Mouse (Mus musculus): Measurements from ENCODE around the gene Slc35a2. TPM values are rescaled to one million over a fixed set of nuclear protein-coding genes. Genes with fewer than 3 reads are reported as not detected.

The Slc35a2 gene
- total and polyA plus RNA-seq, 3 experiments = 66.7 to 96.0 TPM; not detected in 1

- H3K27ac ChIP-seq (ENCODE audit: control insufficient read depth, low read depth, low read length) = no peak within 1 kb of the TSS
- TF ChIP-seq POLR2AphosphoS2 (IDR thresholded peaks at IDR 0.05; ENCODE audit: low read length) = no peak
- no peak for TF ChIP-seq MAX (IDR thresholded peaks at IDR 0.05; ENCODE audit: low read length)
- no peak for TF ChIP-seq EP300 (IDR thresholded peaks at IDR 0.05; ENCODE audit: low read depth in 1 of 2, low read length in 2 of 2)
- no peaks in the 10 kb centered on the region for H3K36me3 ChIP-seq (ENCODE audit: control insufficient read depth in 1 of 2, insufficient read depth in 2 of 2, low read length in 2 of 2)
- no peaks in the 10 kb centered on the region for H3K79me2 ChIP-seq (ENCODE audit: control insufficient read depth, insufficient read depth, low read length, poor library complexity)
- no peaks in the 10 kb centered on the region for H3K4me1 ChIP-seq (ENCODE audit: control insufficient read depth in 1 of 2, insufficient read depth in 2 of 2, low read length in 2 of 2)
- H3K27me3 ChIP-seq (ENCODE audit: control insufficient read depth in 1 of 2, insufficient read depth in 2 of 2, low read length in 2 of 2) = peaks cover 0 to 2% of the 10 kb centered on the region in 2 experiments; a peak in 3 of 4 replicates
- H3K4me3 ChIP-seq (ENCODE audit: control insufficient read depth in 1 of 2, insufficient read depth in 1 of 2, low read depth in 2 of 2, low read length in 2 of 2) = no peak within 1 kb of the TSS
- no peak within 1 kb of the TSS for H3K9ac ChIP-seq (ENCODE audit: control insufficient read depth, low read depth, low read length, poor library complexity, severe bottlenecking)
- H3K9me3 ChIP-seq (replicated peaks; ENCODE audit: insufficient read depth, low read length) = no peaks in the 10 kb centered on the region
- no peak for DNase-seq (ENCODE audit: low read depth, low spot score)
These were observed 44.5 kb downstream of the Slc35a2 start, which contains the start of gene Eras for GRCm38 (mm10) chrX:7928270-7928790. Eras (minus strand) TSS chrX:7928607.

DNA sequence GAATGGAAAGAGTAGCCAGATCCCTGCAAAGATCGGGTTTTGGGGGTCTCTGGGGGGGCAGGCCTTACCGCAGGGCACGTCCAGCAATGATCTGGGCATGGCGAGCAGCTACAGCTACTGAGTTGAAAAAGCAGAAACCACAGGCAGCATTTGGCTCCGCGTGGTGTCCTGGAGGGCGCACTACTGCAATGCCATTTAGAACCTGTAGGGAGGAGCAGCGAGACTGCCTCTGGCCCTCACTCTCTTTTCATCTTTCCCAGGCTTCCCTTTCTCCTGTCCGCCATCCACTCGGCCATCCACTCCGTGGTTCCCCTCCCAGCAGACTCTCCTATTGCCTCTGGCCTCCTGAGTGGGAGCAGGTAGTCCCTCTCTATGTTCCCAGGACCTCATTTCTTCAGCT lies 53.0 kb downstream of the Slc35a2 start:
- Histone ChIP-seq H3K4me3 (ENCODE audit: control insufficient read depth in 1 of 2, insufficient read depth in 1 of 2, low read depth in 2 of 2, low read length in 2 of 2) (no peak overlapping the region), H3K79me2 (ENCODE audit: control insufficient read depth, insufficient read depth, low read length, poor library complexity) (no peaks in the 10 kb centered on the region), H3K9ac (ENCODE audit: control insufficient read depth, low read depth, low read length, poor library complexity, severe bottlenecking) (no peak overlapping the region), H3K27ac (ENCODE audit: control insufficient read depth, low read depth, low read length) (no peak overlapping the region), H3K9me3 (replicated peaks; ENCODE audit: insufficient read depth, low read length) (no peaks in the 10 kb centered on the region), H3K27me3 (ENCODE audit: control insufficient read depth in 1 of 2, insufficient read depth in 2 of 2, low read length in 2 of 2) (no peaks in the 10 kb centered on the region), H3K4me1 (ENCODE audit: control insufficient read depth in 1 of 2, insufficient read depth in 2 of 2, low read length in 2 of 2) (no peaks in the 10 kb centered on the region), H3K36me3 (ENCODE audit: control insufficient read depth in 1 of 2, insufficient read depth in 2 of 2, low read length in 2 of 2) (no peaks in the 10 kb centered on the region)
- TF ChIP-seq CHD2 (IDR thresholded peaks at IDR 0.05; ENCODE audit: low read length) (no peak), MAX (IDR thresholded peaks at IDR 0.05; ENCODE audit: low read length) (no peak), CTCF (IDR thresholded peaks at IDR 0.05 in 2 of 3, conservative IDR thresholded peaks at IDR 0.05 in 1 of 3; ENCODE audit: control insufficient read depth in 1 of 3, insufficient read depth in 1 of 3, low read depth in 2 of 3, low read length in 3 of 3, poor library complexity in 1 of 3, severe bottlenecking in 1 of 3) (peak; percentile 28 to 44 (median 42); a peak in 5 of 6 replicates), ZMIZ1 (IDR thresholded peaks at IDR 0.05; ENCODE audit: low read depth, low read length) (no peak), SMC3 (IDR thresholded peaks at IDR 0.05; ENCODE audit: low read depth, low read length) (peak; percentile 27)
- peak; percentile 44 for DNase-seq (ENCODE audit: low read depth, low spot score)

- Histone ChIP-seq H3K9me3 (replicated peaks; ENCODE audit: insufficient read depth, low read length) (no peaks in the 10 kb centered on the region), H3K27ac (ENCODE audit: control insufficient read depth, low read depth, low read length) (no peak overlapping the region), H3K36me3 (ENCODE audit: control insufficient read depth in 1 of 2, insufficient read depth in 2 of 2, low read length in 2 of 2) (no peaks in the 10 kb centered on the region), H3K4me3 (ENCODE audit: control insufficient read depth in 1 of 2, insufficient read depth in 1 of 2, low read depth in 2 of 2, low read length in 2 of 2) (no peak overlapping the region), H3K79me2 (ENCODE audit: control insufficient read depth, insufficient read depth, low read length, poor library complexity) (no peaks in the 10 kb centered on the region), H3K27me3 (ENCODE audit: control insufficient read depth in 1 of 2, insufficient read depth in 2 of 2, low read length in 2 of 2) (no peaks in the 10 kb centered on the region), H3K4me1 (ENCODE audit: control insufficient read depth in 1 of 2, insufficient read depth in 2 of 2, low read length in 2 of 2) (no peaks in the 10 kb centered on the region), H3K9ac (ENCODE audit: control insufficient read depth, low read depth, low read length, poor library complexity, severe bottlenecking) (no peak overlapping the region)
- no peak for DNase-seq (ENCODE audit: low read depth, low spot score)
- TF ChIP-seq CHD2 (IDR thresholded peaks at IDR 0.05; ENCODE audit: low read length) = no peak
- no peak for TF ChIP-seq ELF1 (IDR thresholded peaks at IDR 0.05; ENCODE audit: low read depth, low read length)
- no peak for TF ChIP-seq TCF12 (IDR thresholded peaks at IDR 0.05; ENCODE audit: low read depth, low read length)
- no peak for TF ChIP-seq POLR2AphosphoS5 (IDR thresholded peaks at IDR 0.05; ENCODE audit: borderline replicate concordance, low read depth, low read length)
- no peak for TF ChIP-seq GATA1 (IDR thresholded peaks at IDR 0.05; ENCODE audit: low read depth, low read length)
These were observed 53.8 kb downstream of the Slc35a2 start for GRCm38 (mm10) chrX:7937667-7938066.

Other genes starting within 250 kb of the Slc35a2 start
- gene Syp, start 245.6 kb upstream of the Slc35a2 start, total RNA-seq (2012; rRNA removed) = 0.54 and 0.56 TPM in 2 replicates
- gene Syp, start 245.6 kb upstream of the Slc35a2 start, polyA plus RNA-seq (2012; ENCODE audit: insufficient read depth in 1 of 2, insufficient read length in 2 of 2, low read depth in 1 of 2, low replicate concordance in 2 of 2, missing spikeins in 1 of 2) = 1 to 10 TPM in 1 of 2 experiments, not detected in 1; 2.3 TPM
- 1.2 TPM in 2 replicates for gene Prickle3, start 226.8 kb upstream of the Slc35a2 start, total RNA-seq (2012; rRNA removed)
- gene Prickle3, start 226.8 kb upstream of the Slc35a2 start, polyA plus RNA-seq (2012; ENCODE audit: insufficient read depth in 1 of 2, insufficient read length in 2 of 2, low read depth in 1 of 2, low replicate concordance in 2 of 2, missing spikeins in 1 of 2) = 1 to 10 TPM in 1 of 2 experiments, not detected in 1; 3.3 TPM
- 95.7 and 148 TPM in 2 replicates for gene Plp2, start 212.6 kb upstream of the Slc35a2 start, total RNA-seq (2012; rRNA removed)
- gene Plp2, start 212.6 kb upstream of the Slc35a2 start, polyA plus RNA-seq (2012; ENCODE audit: insufficient read depth in 1 of 2, insufficient read length in 2 of 2, low read depth in 1 of 2, low replicate concordance in 2 of 2, missing spikeins in 1 of 2) = 100 to 1,000 TPM; 163 to 407 TPM
- gene Magix, start 202.8 kb upstream of the Slc35a2 start, total RNA-seq (2012; rRNA removed) = 0.15 and 0.20 TPM in 2 replicates
- under 1 TPM in 1 of 2 experiments, not detected in 1; 0.33 TPM for gene Magix, start 202.8 kb upstream of the Slc35a2 start, polyA plus RNA-seq (2012; ENCODE audit: insufficient read depth in 1 of 2, insufficient read length in 2 of 2, low read depth in 1 of 2, low replicate concordance in 2 of 2, missing spikeins in 1 of 2)
- gene Gpkow, start 186.9 kb upstream of the Slc35a2 start, total RNA-seq (2012; rRNA removed) = 23.0 and 23.4 TPM in 2 replicates
- gene Gpkow, start 186.9 kb upstream of the Slc35a2 start, polyA plus RNA-seq (2012; ENCODE audit: insufficient read depth in 1 of 2, insufficient read length in 2 of 2, low read depth in 1 of 2, low replicate concordance in 2 of 2, missing spikeins in 1 of 2) = 100 to 1,000 TPM in 1 of 2 experiments, 10 to 100 TPM in 1; 37.0 to 539 TPM
- gene Wdr45, start 169.7 kb upstream of the Slc35a2 start, total RNA-seq (2012; rRNA removed) = 13.9 and 16.0 TPM in 2 replicates
- gene Wdr45, start 169.7 kb upstream of the Slc35a2 start, polyA plus RNA-seq (2012; ENCODE audit: insufficient read depth in 1 of 2, insufficient read length in 2 of 2, low read depth in 1 of 2, low replicate concordance in 2 of 2, missing spikeins in 1 of 2) = 10 to 100 TPM in 1 of 2 experiments, not detected in 1; 36.1 TPM
- 0.36 TPM in 1 of 2 replicates, not detected in the other for gene Gm45208, start 161.8 kb upstream of the Slc35a2 start, total RNA-seq (2012; rRNA removed)
- gene Gm45208, start 161.8 kb upstream of the Slc35a2 start, polyA plus RNA-seq (2012; ENCODE audit: insufficient read depth in 1 of 2, insufficient read length in 2 of 2, low read depth in 1 of 2, low replicate concordance in 2 of 2, missing spikeins in 1 of 2) = 10 to 100 TPM in 1 of 2 experiments, not detected in 1; 11.0 TPM
- 19.1 and 23.0 TPM in 2 replicates for gene Praf2, start 155.6 kb upstream of the Slc35a2 start, total RNA-seq (2012; rRNA removed)
- gene Praf2, start 155.6 kb upstream of the Slc35a2 start, polyA plus RNA-seq (2012; ENCODE audit: insufficient read depth in 1 of 2, insufficient read length in 2 of 2, low read depth in 1 of 2, low replicate concordance in 2 of 2, missing spikeins in 1 of 2) = 10 to 100 TPM in 1 of 2 experiments, not detected in 1; 60.1 TPM
- gene Ccdc120, start 133.1 kb upstream of the Slc35a2 start, total RNA-seq (2012; rRNA removed) = 3.9 and 5.8 TPM in 2 replicates
- gene Ccdc120, start 133.1 kb upstream of the Slc35a2 start, polyA plus RNA-seq (2012; ENCODE audit: insufficient read depth in 1 of 2, insufficient read length in 2 of 2, low read depth in 1 of 2, low replicate concordance in 2 of 2, missing spikeins in 1 of 2) = 10 to 100 TPM in 1 of 2 experiments, not detected in 1; 12.2 TPM
- gene Tfe3, start 121.5 kb upstream of the Slc35a2 start, total RNA-seq (2012; rRNA removed) = 20.6 and 23.4 TPM in 2 replicates
- gene Tfe3, start 121.5 kb upstream of the Slc35a2 start, polyA plus RNA-seq (2012; ENCODE audit: insufficient read depth in 1 of 2, insufficient read length in 2 of 2, low read depth in 1 of 2, low replicate concordance in 2 of 2, missing spikeins in 1 of 2) = 10 to 100 TPM in 1 of 2 experiments, not detected in 1; 64.7 TPM
- gene Gripap1, start 94.3 kb upstream of the Slc35a2 start, total RNA-seq (2012; rRNA removed) = 36.2 and 40.5 TPM in 2 replicates
- 100 to 1,000 TPM in 1 of 2 experiments, 10 to 100 TPM in 1; 84.6 to 244 TPM for gene Gripap1, start 94.3 kb upstream of the Slc35a2 start, polyA plus RNA-seq (2012; ENCODE audit: insufficient read depth in 1 of 2, insufficient read length in 2 of 2, low read depth in 1 of 2, low replicate concordance in 2 of 2, missing spikeins in 1 of 2)
- gene Kcnd1, start 61.7 kb upstream of the Slc35a2 start, total RNA-seq (2012; rRNA removed) = 0.26 and 0.31 TPM in 2 replicates
- gene Kcnd1, start 61.7 kb upstream of the Slc35a2 start, polyA plus RNA-seq (2012; ENCODE audit: insufficient read depth in 1 of 2, insufficient read length in 2 of 2, low read depth in 1 of 2, low replicate concordance in 2 of 2, missing spikeins in 1 of 2) = 1 to 10 TPM in 1 of 2 experiments, not detected in 1; 1.4 TPM
- 76.4 and 82.6 TPM in 2 replicates for gene Otud5, start 42.7 kb upstream of the Slc35a2 start, total RNA-seq (2012; rRNA removed)
- gene Otud5, start 42.7 kb upstream of the Slc35a2 start, polyA plus RNA-seq (2012; ENCODE audit: insufficient read depth in 1 of 2, insufficient read length in 2 of 2, low read depth in 1 of 2, low replicate concordance in 2 of 2, missing spikeins in 1 of 2) = 1,000 to 10,000 TPM in 1 of 2 experiments, 100 to 1,000 TPM in 1; 197 to 1,180 TPM
- 5.9 and 6.4 TPM in 2 replicates for gene Pim2, start 5.8 kb upstream of the Slc35a2 start, total RNA-seq (2012; rRNA removed)
- 10 to 100 TPM in 1 of 2 experiments, not detected in 1; 21.7 TPM for gene Pim2, start 5.8 kb upstream of the Slc35a2 start, polyA plus RNA-seq (2012; ENCODE audit: insufficient read depth in 1 of 2, insufficient read length in 2 of 2, low read depth in 1 of 2, low replicate concordance in 2 of 2, missing spikeins in 1 of 2)
- gene Pqbp1, start 15.2 kb downstream of the Slc35a2 start, total RNA-seq (2012; rRNA removed) = 202 and 204 TPM in 2 replicates
- 100 to 1,000 TPM in 1 of 2 experiments, not detected in 1; 283 TPM for gene Pqbp1, start 15.2 kb downstream of the Slc35a2 start, polyA plus RNA-seq (2012; ENCODE audit: insufficient read depth in 1 of 2, insufficient read length in 2 of 2, low read depth in 1 of 2, low replicate concordance in 2 of 2, missing spikeins in 1 of 2)
- 96.5 and 107 TPM in 2 replicates for gene Timm17b, start 15.3 kb downstream of the Slc35a2 start, total RNA-seq (2012; rRNA removed)
- gene Timm17b, start 15.3 kb downstream of the Slc35a2 start, polyA plus RNA-seq (2012; ENCODE audit: insufficient read depth in 1 of 2, insufficient read length in 2 of 2, low read depth in 1 of 2, low replicate concordance in 2 of 2, missing spikeins in 1 of 2) = 100 to 1,000 TPM in 1 of 2 experiments, not detected in 1; 381 TPM
- gene Gm10491, start 23.8 kb downstream of the Slc35a2 start, total RNA-seq (2012; rRNA removed) = not detected in 2 replicates
- gene Gm10491, start 23.8 kb downstream of the Slc35a2 start, polyA plus RNA-seq (2012; ENCODE audit: insufficient read depth in 1 of 2, insufficient read length in 2 of 2, low read depth in 1 of 2, low replicate concordance in 2 of 2, missing spikeins in 1 of 2) = not detected
- gene Gm10490, start 25.5 kb downstream of the Slc35a2 start, total RNA-seq (2012; rRNA removed) = not detected in 2 replicates
- gene Gm10490, start 25.5 kb downstream of the Slc35a2 start, polyA plus RNA-seq (2012; ENCODE audit: insufficient read depth in 1 of 2, insufficient read length in 2 of 2, low read depth in 1 of 2, low replicate concordance in 2 of 2, missing spikeins in 1 of 2) = not detected
- not detected in 2 replicates for gene Pcsk1n, start 35.8 kb downstream of the Slc35a2 start, total RNA-seq (2012; rRNA removed)
- not detected for gene Pcsk1n, start 35.8 kb downstream of the Slc35a2 start, polyA plus RNA-seq (2012; ENCODE audit: insufficient read depth in 1 of 2, insufficient read length in 2 of 2, low read depth in 1 of 2, low replicate concordance in 2 of 2, missing spikeins in 1 of 2)
- gene Eras, start 44.6 kb downstream of the Slc35a2 start, total RNA-seq (2012; rRNA removed) = not detected in 2 replicates
- not detected for gene Eras, start 44.6 kb downstream of the Slc35a2 start, polyA plus RNA-seq (2012; ENCODE audit: insufficient read depth in 1 of 2, insufficient read length in 2 of 2, low read depth in 1 of 2, low replicate concordance in 2 of 2, missing spikeins in 1 of 2)
- gene Hdac6, start 63.9 kb downstream of the Slc35a2 start, total RNA-seq (2012; rRNA removed) = 6.3 and 7.8 TPM in 2 replicates
- 10 to 100 TPM in 1 of 2 experiments, not detected in 1; 19.7 TPM for gene Hdac6, start 63.9 kb downstream of the Slc35a2 start, polyA plus RNA-seq (2012; ENCODE audit: insufficient read depth in 1 of 2, insufficient read length in 2 of 2, low read depth in 1 of 2, low replicate concordance in 2 of 2, missing spikeins in 1 of 2)
- gene Gata1, start 94.0 kb downstream of the Slc35a2 start, total RNA-seq (2012; rRNA removed) = 321 and 385 TPM in 2 replicates
- 100 to 1,000 TPM; 128 to 496 TPM for gene Gata1, start 94.0 kb downstream of the Slc35a2 start, polyA plus RNA-seq (2012; ENCODE audit: insufficient read depth in 1 of 2, insufficient read length in 2 of 2, low read depth in 1 of 2, low replicate concordance in 2 of 2, missing spikeins in 1 of 2)
- not detected in 2 replicates for gene Glod5, start 134.5 kb downstream of the Slc35a2 start, total RNA-seq (2012; rRNA removed)
- under 1 TPM in 1 of 2 experiments, not detected in 1; 0.11 TPM for gene Glod5, start 134.5 kb downstream of the Slc35a2 start, polyA plus RNA-seq (2012; ENCODE audit: insufficient read depth in 1 of 2, insufficient read length in 2 of 2, low read depth in 1 of 2, low replicate concordance in 2 of 2, missing spikeins in 1 of 2)
- gene Suv39h1, start 190.7 kb downstream of the Slc35a2 start, total RNA-seq (2012; rRNA removed) = 103 and 104 TPM in 2 replicates
- 100 to 1,000 TPM; 122 to 129 TPM for gene Suv39h1, start 190.7 kb downstream of the Slc35a2 start, polyA plus RNA-seq (2012; ENCODE audit: insufficient read depth in 1 of 2, insufficient read length in 2 of 2, low read depth in 1 of 2, low replicate concordance in 2 of 2, missing spikeins in 1 of 2)
- 133 and 146 TPM in 2 replicates for gene Was, start 206.5 kb downstream of the Slc35a2 start, total RNA-seq (2012; rRNA removed)
- gene Was, start 206.5 kb downstream of the Slc35a2 start, polyA plus RNA-seq (2012; ENCODE audit: insufficient read depth in 1 of 2, insufficient read length in 2 of 2, low read depth in 1 of 2, low replicate concordance in 2 of 2, missing spikeins in 1 of 2) = 100 to 1,000 TPM in 1 of 2 experiments, not detected in 1; 167 TPM
- 23.8 and 29.6 TPM in 2 replicates for gene Wdr13, start 248.9 kb downstream of the Slc35a2 start, total RNA-seq (2012; rRNA removed)
- 10 to 100 TPM in 1 of 2 experiments, not detected in 1; 46.8 TPM for gene Wdr13, start 248.9 kb downstream of the Slc35a2 start, polyA plus RNA-seq (2012; ENCODE audit: insufficient read depth in 1 of 2, insufficient read length in 2 of 2, low read depth in 1 of 2, low replicate concordance in 2 of 2, missing spikeins in 1 of 2)

All from MEL (cell line).